Mouse (Mus musculus) megakaryocyte, embryonic 14.5 days (primary cell): ENCODE measurements around the gene Sppl2a.

Experiments
- FLI1 ChIP-seq: IDR thresholded peaks from 2 replicates; pipeline ENCODE4 v1.6.1; 2012; ENCODE audit warnings: low read length, inconsistent platforms, mixed read lengths
- GATA1 ChIP-seq: IDR thresholded peaks from 3 replicates; pipeline ENCODE4 v1.6.1; 2012; ENCODE audit warnings: mixed read lengths, low read length, inconsistent platforms, borderline replicate concordance

DNA sequence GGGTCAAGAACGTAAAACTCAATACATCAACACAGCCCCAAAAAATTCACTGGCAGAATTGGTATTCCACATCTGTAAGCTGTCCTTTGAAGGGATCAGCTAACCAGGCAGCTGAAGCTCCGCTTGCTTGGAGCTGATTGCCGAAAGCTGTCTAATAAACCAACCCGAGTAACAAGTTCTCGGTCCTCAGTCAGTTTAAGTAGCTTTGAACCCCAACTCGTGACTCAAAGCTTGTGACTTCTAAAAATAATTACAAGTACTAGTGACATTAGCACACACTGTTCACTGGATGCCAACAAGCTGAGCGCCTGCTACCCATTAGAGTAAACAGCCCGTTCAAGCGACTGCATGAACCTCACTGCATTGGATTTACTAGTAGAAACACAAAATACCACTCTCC is 35.5 kb downstream of the Sppl2a start:
- TF ChIP-seq GATA1 (no peak), FLI1 (no peak)
